Mouse (Mus musculus): ENCODE results near the gene Rfng.

DNA sequence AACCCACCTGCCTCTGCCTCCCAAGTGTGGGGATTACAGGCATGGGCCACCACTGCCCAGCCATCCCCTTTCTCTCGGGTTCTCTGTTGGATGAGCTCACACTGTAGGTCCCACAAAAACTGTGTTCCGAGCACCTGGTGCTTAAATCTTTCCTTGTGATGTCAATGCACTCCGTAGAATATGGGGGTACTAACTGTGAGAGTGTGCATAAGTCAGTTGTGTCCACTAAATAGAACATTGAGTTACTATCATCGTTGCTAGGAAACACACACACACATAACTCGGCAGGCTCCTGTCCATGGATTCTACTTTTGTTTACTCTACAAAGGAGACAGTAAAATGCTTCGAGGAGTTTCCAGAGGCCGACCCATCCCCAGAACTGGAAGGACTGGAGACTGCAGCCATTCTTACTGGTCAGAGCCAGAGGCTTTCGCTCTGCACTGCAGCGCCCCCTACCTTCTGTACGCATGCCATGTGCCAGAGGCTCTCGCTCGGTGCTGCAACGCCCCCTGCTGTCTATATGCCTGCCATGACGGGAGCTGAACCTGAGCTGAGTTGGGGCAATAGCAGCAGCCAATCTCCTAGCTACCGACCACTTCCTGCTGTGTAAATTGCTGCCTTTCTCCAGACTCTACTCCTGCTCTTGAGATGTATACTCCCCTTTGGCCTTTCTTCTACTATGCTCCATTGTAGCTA is 8.1 kb downstream of the Rfng start:
- peak; percentile 97 for TF ChIP-seq CTCF (conservative IDR thresholded peaks at IDR 0.05; ENCODE audit: low read length)
- TF ChIP-seq NANOG (IDR thresholded peaks at IDR 0.05; ENCODE audit: borderline replicate concordance, low read length), result no peak
- no peak for TF ChIP-seq POU5F1 (IDR thresholded peaks at IDR 0.05; ENCODE audit: borderline replicate concordance, low read length)
